Mouse (Mus musculus) lung, adult 2 months (tissue): Measurements from ENCODE around the gene Gpx4.

Source experiments
- CTCF ChIP-seq: fragments of 200-500 bp; IDR thresholded peaks from 2 replicates; pipeline ENCODE4 v1.5.1; 2011; ENCODE audit warnings: mild to moderate bottlenecking, low read length, control low read depth; ENCODE audit not compliant: insufficient read depth
- POLR2A ChIP-seq: fragments of 200-500 bp; IDR thresholded peaks from 2 replicates; pipeline ENCODE4 v1.6.1; 2011; ENCODE audit warnings: low read depth, mild to moderate bottlenecking, control low read depth, low read length, borderline replicate concordance; ENCODE audit errors: extremely low read depth

DNA sequence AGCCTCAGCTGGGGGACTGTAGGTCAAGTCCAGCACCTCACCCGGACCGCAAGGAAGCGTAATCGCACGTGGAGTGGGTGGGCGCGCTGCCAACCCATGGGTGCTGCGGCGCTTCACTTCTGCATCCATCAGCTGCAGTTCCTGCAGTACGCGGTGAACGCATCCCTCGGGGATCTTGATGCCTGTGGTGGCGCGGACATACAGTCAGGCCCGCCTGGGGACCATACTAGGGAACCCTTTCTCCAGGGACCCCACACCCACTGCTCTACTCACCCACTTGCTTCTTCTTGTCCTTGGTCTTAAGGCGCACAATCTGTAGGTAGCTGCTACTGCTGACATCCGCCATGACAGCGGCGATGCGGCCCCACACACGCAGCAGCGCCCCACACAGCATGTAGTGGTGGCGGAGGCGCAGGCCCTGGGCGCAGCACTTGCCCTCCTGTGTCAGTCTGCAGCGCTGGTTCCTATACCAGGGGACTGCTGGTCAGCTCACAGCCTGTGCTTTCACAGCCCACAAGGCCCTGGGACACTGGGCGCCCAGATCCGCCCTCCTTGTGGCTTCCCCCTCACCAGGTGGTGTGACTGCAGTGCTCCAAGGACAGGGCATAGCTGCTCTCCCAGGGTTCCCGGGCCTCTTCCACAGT lies 10.8 kb downstream of the Gpx4 start:
- TF ChIP-seq POLR2A (peak; percentile 43; the same call in 1 of the 2 replicates), CTCF (no peak)
